Mouse (Mus musculus) lung, embryonic 15.5 days (tissue): Measurements from ENCODE around the gene Olah. TPM values are rescaled to one million over a fixed set of nuclear protein-coding genes. Genes with fewer than 3 reads are reported as not detected.
"Not testable (repeated sequence)": the region's sequence is repeated elsewhere in the genome, so short reads cannot be mapped to it uniquely, and the experiment has no call there.

ENCODE experiments used
- ATAC-seq: fragments of 200-750 bp; cut with Nextera tagmentation; 2 replicates; pipeline ENCODE4 v1.8.0; 2017; ENCODE audit warnings: moderate number of reproducible peaks, borderline replicate concordance; ENCODE audit not compliant: low FRiP score, low TSS enrichment; ENCODE audit errors: extremely low read depth
- H3K27ac ChIP-seq: fragments of 300-500 bp; sonication (generic); 2 replicates; pipeline ENCODE4 v1.5.1; 2015; ENCODE audit warnings: moderate library complexity, mild to moderate bottlenecking, inconsistent platforms
- H3K27me3 ChIP-seq: fragments of 300-500 bp; sonication (generic); 2 replicates; pipeline ENCODE4 v1.6.1; 2015; ENCODE audit warnings: inconsistent platforms
- H3K36me3 ChIP-seq: fragments of 300-500 bp; sonication (generic); 2 replicates; pipeline ENCODE4 v1.6.1; 2015; ENCODE audit warnings: inconsistent platforms
- H3K4me1 ChIP-seq: fragments of 300-500 bp; sonication (generic); 2 replicates; pipeline ENCODE4 v1.6.1; 2015; ENCODE audit warnings: inconsistent platforms
- H3K4me2 ChIP-seq: fragments of 300-500 bp; sonication (generic); 2 replicates; pipeline ENCODE4 v1.6.1; 2015; ENCODE audit warnings: inconsistent platforms, mild to moderate bottlenecking, moderate library complexity
- H3K4me3 ChIP-seq: fragments of 300-500 bp; sonication (generic); 2 replicates; pipeline ENCODE4 v1.5.1; 2015; ENCODE audit warnings: mild to moderate bottlenecking, inconsistent platforms
- H3K9ac ChIP-seq: fragments of 300-500 bp; sonication (generic); 2 replicates; pipeline ENCODE4 v1.6.1; 2015; ENCODE audit warnings: inconsistent platforms
- H3K9me3 ChIP-seq: fragments of 300-500 bp; sonication (generic); 2 replicates; pipeline ENCODE4 v1.6.1; 2016; ENCODE audit warnings: inconsistent platforms
- WGBS: fragments of 180-500 bp; shearing (Covaris S2); methylation state at CpG from one replicate; pipeline ENCODE4 v1.1.7; 2015; 5-methylcytosine and 5-hydroxymethylcytosine counted together
- polyA plus RNA-seq: library from polyadenylated mRNA; unstranded; fragments of >200 nt; fragmentation: Nextera tagmentation; extraction: Ambion mirVana; gene quantifications from 2 replicates; pipeline ENCODE4 v1.2.1, GENCODE M21; 2015

Gene Olah
- polyA plus RNA-seq, result not detected in 2 replicates

GRCm38 (mm10) chr2:3397110-3397509, at the start of gene Olah:
Gene Olah (minus strand): TSS chr2:3397210.
- H3K9ac ChIP-seq, H3K4me1 ChIP-seq, H3K36me3 ChIP-seq, H3K27me3 ChIP-seq, H3K27ac ChIP-seq, H3K9me3 ChIP-seq, ATAC-seq, H3K4me3 ChIP-seq, H3K4me2 ChIP-seq: not testable (repeated sequence)
- 67% methylated on average over 10 of the region's 10 CpGs for WGBS

- 71% methylated on average over 4 of the region's 4 CpGs for WGBS
- Histone ChIP-seq H3K27ac (no peak overlapping the region), H3K4me3 (no peak overlapping the region), H3K27me3 (no peaks in the 10 kb centered on the region), H3K4me1 (no peaks in the 10 kb centered on the region), H3K9me3 (no peaks in the 10 kb centered on the region), H3K9ac (no peak overlapping the region), H3K4me2 (no peak overlapping the region), H3K36me3 (no peaks in the 10 kb centered on the region)
- no peak for ATAC-seq
Measured at GRCm38 (mm10) chr2:3445984-3446383, 49.0 kb upstream of the Olah start.

GRCm38 (mm10) chr2:3444206-3444605, 47.2 kb upstream of the Olah start:
- Histone ChIP-seq H3K4me2 (no peak overlapping the region), H3K4me3 (no peak overlapping the region), H3K27me3 (no peaks in the 10 kb centered on the region), H3K4me1 (no peaks in the 10 kb centered on the region), H3K9ac (no peak overlapping the region), H3K27ac (no peak overlapping the region), H3K9me3 (no peaks in the 10 kb centered on the region), H3K36me3 (no peaks in the 10 kb centered on the region)
- 56% methylated on average over 7 of the region's 7 CpGs for WGBS
- ATAC-seq, result no peak

- H3K9me3 ChIP-seq, result no peaks in the 10 kb centered on the region
- H3K27ac ChIP-seq, result no peak overlapping the region
- H3K9ac ChIP-seq, result no peak overlapping the region
- ATAC-seq, result no peak
- no peak overlapping the region for H3K4me3 ChIP-seq
- H3K4me1 ChIP-seq, result no peaks in the 10 kb centered on the region
- H3K4me2 ChIP-seq, result no peak overlapping the region
- H3K27me3 ChIP-seq, result no peaks in the 10 kb centered on the region
- H3K36me3 ChIP-seq, result no peaks in the 10 kb centered on the region
- 56% methylated on average over 7 of the region's 7 CpGs for WGBS
Measured at GRCm38 (mm10) chr2:3437956-3438355, 40.9 kb upstream of the Olah start.

GRCm38 (mm10) chr2:3435369-3436061, 38.5 kb upstream of the Olah start:
- H3K27ac ChIP-seq, result no peak overlapping the region
- no peaks in the 10 kb centered on the region for H3K4me1 ChIP-seq
- no peaks in the 10 kb centered on the region for H3K36me3 ChIP-seq
- no peak overlapping the region for H3K9ac ChIP-seq
- no peak overlapping the region for H3K4me3 ChIP-seq
- H3K4me2 ChIP-seq, result no peak overlapping the region
- no peak for ATAC-seq
- H3K27me3 ChIP-seq, result no peaks in the 10 kb centered on the region
- 82% methylated on average over 6 of the region's 6 CpGs for WGBS
- H3K9me3 ChIP-seq, result no peaks in the 10 kb centered on the region

GRCm38 (mm10) chr2:3430956-3431355, 33.9 kb upstream of the Olah start:
- WGBS, result 85% methylated on average over 9 of the region's 9 CpGs
- H3K27me3 ChIP-seq, result no peaks in the 10 kb centered on the region
- no peak overlapping the region for H3K27ac ChIP-seq
- no peak overlapping the region for H3K4me3 ChIP-seq
- no peak overlapping the region for H3K9ac ChIP-seq
- H3K4me2 ChIP-seq, result no peak overlapping the region
- no peaks in the 10 kb centered on the region for H3K36me3 ChIP-seq
- ATAC-seq, result no peak
- no peaks in the 10 kb centered on the region for H3K4me1 ChIP-seq
- no peaks in the 10 kb centered on the region for H3K9me3 ChIP-seq

GRCm38 (mm10) chr2:3424579-3424910, 27.5 kb upstream of the Olah start:
- WGBS, result 6% methylated on average over 9 of the region's 10 CpGs
- ATAC-seq, result 0 out of 2 replicates have a peak, but pooled peaks have one; percentile 5

GRCm38 (mm10) chr2:3423841-3424578, 27.0 kb upstream of the Olah start, which contains the start of gene Dclre1c:
Gene Dclre1c (plus strand): TSS chr2:3424131.
- Histone ChIP-seq H3K36me3 (no peaks in the 10 kb centered on the region), H3K9me3 (no peaks in the 10 kb centered on the region), H3K9ac (peak within 1 kb of the TSS; percentile 60), H3K27ac (no peak within 1 kb of the TSS), H3K4me1 (peaks cover 8% of the 10 kb centered on the region; the same call in 1 of the 2 replicates), H3K27me3 (no peaks in the 10 kb centered on the region), H3K4me3 (peak within 1 kb of the TSS; percentile 75), H3K4me2 (peak within 1 kb of the TSS; percentile 97)
- ATAC-seq, result peak; percentile 99
- 1% methylated on average over 29 of the region's 29 CpGs for WGBS

More at GRCm38 (mm10) chr2:3424579-3424910, 27.5 kb upstream of the Olah start:
- Histone ChIP-seq H3K9me3 (no peaks in the 10 kb centered on the region), H3K4me1 (peaks cover 8% of the 10 kb centered on the region; the same call in 1 of the 2 replicates), H3K9ac (peak overlapping the region; percentile 60), H3K36me3 (no peaks in the 10 kb centered on the region), H3K4me3 (peak overlapping the region; percentile 75), H3K27me3 (no peaks in the 10 kb centered on the region), H3K27ac (no peak overlapping the region), H3K4me2 (peak overlapping the region; percentile 97)

GRCm38 (mm10) chr2:3422548-3422947, 25.5 kb upstream of the Olah start, which contains the start of gene Meig1:
Gene Meig1 (minus strand): TSS chr2:3422648.
- ATAC-seq, result no peak
- Histone ChIP-seq H3K4me2 (peak within 1 kb of the TSS; percentile 97), H3K36me3 (no peaks in the 10 kb centered on the region), H3K9ac (no peak within 1 kb of the TSS), H3K27ac (no peak within 1 kb of the TSS), H3K4me1 (peaks cover 13% of the 10 kb centered on the region; the same call in 1 of the 2 replicates), H3K4me3 (no peak within 1 kb of the TSS), H3K27me3 (peaks cover 7% of the 10 kb centered on the region; the same call in 1 of the 2 replicates), H3K9me3 (no peaks in the 10 kb centered on the region)
- WGBS, result 61% methylated on average over 3 of the region's 3 CpGs

GRCm38 (mm10) chr2:3420157-3420556, 23.1 kb upstream of the Olah start:
- WGBS, result 70% methylated on average over 4 of the region's 4 CpGs
- no peak for ATAC-seq

GRCm38 (mm10) chr2:3418883-3419431, 21.9 kb upstream of the Olah start:
- H3K27ac ChIP-seq, result no peak overlapping the region
- H3K27me3 ChIP-seq, result peaks cover 19% of the 10 kb centered on the region; the same call in 1 of the 2 replicates
- peak; percentile 91 for ATAC-seq
- no peaks in the 10 kb centered on the region for H3K9me3 ChIP-seq
- peak overlapping the region; percentile 38 for H3K9ac ChIP-seq
- H3K36me3 ChIP-seq, result no peaks in the 10 kb centered on the region
- WGBS, result 1% methylated on average over 38 of the region's 38 CpGs
- H3K4me3 ChIP-seq, result peak overlapping the region; percentile 54
- 0 out of 2 replicates have a peak, but pooled peaks cover 5% of the 10 kb centered on the region for H3K4me1 ChIP-seq
- peak overlapping the region; percentile 84 for H3K4me2 ChIP-seq

More at GRCm38 (mm10) chr2:3420157-3420556, 23.1 kb upstream of the Olah start:
- no peak overlapping the region for H3K9ac ChIP-seq
- H3K27me3 ChIP-seq, result peaks cover 19% of the 10 kb centered on the region; the same call in 1 of the 2 replicates
- no peak overlapping the region for H3K4me2 ChIP-seq
- H3K4me1 ChIP-seq, result peaks cover 13% of the 10 kb centered on the region; the same call in 1 of the 2 replicates
- H3K9me3 ChIP-seq, result no peaks in the 10 kb centered on the region
- H3K36me3 ChIP-seq, result no peaks in the 10 kb centered on the region
- no peak overlapping the region for H3K27ac ChIP-seq
- no peak overlapping the region for H3K4me3 ChIP-seq
